Mouse (Mus musculus) granulocyte monocyte progenitor cell, adult 5-6 weeks (primary cell): ENCODE results near the gene Taar7f. TPM values are rescaled to one million over a fixed set of nuclear protein-coding genes. Genes with fewer than 3 reads are reported as not detected.

ENCODE experiments used
- total RNA-seq, 2 experiments: library from RNA; stranded (forward) in 1 of 2; stranded (reverse) in 1 of 2; fragments of 200-712, 200-1000 nt in 1 of 2; fragments of >200 nt in 1 of 2; fragmentation: Nextera tagmentation in 1 of 2; gene quantifications; 2 replicates each; pipeline ENCODE4 v1.2.3; 2014 to 2017

The Taar7f gene
- total RNA-seq, 2 experiments from 2014 or later: not detected

Other genes with a start within 250 kb of the Taar7f start
- gene Vnn3, start 198.0 kb upstream of the Taar7f start, total RNA-seq (2014; fragmentation: Nextera tagmentation): not detected in 2 replicates
- gene Vnn3, start 198.0 kb upstream of the Taar7f start, total RNA-seq (2017): 0.34 TPM in 1 of 2 replicates, not detected in the other
- not detected in 2 replicates for gene Vnn1, start 154.8 kb upstream of the Taar7f start, total RNA-seq (2014; fragmentation: Nextera tagmentation)
- not detected in 2 replicates for gene Vnn1, start 154.8 kb upstream of the Taar7f start, total RNA-seq (2017)
- not detected in 2 replicates for gene Taar1, start 129.2 kb upstream of the Taar7f start, total RNA-seq (2014; fragmentation: Nextera tagmentation)
- gene Taar1, start 129.2 kb upstream of the Taar7f start, total RNA-seq (2017): not detected in 2 replicates
- gene Taar2, start 110.9 kb upstream of the Taar7f start, total RNA-seq (2014; fragmentation: Nextera tagmentation): not detected in 2 replicates
- not detected in 2 replicates for gene Taar2, start 110.9 kb upstream of the Taar7f start, total RNA-seq (2017)
- not detected in 2 replicates for gene Taar3, start 100.0 kb upstream of the Taar7f start, total RNA-seq (2014; fragmentation: Nextera tagmentation)
- gene Taar3, start 100.0 kb upstream of the Taar7f start, total RNA-seq (2017): not detected in 2 replicates
- gene Taar4, start 89.0 kb upstream of the Taar7f start, total RNA-seq (2014; fragmentation: Nextera tagmentation): not detected in 2 replicates
- gene Taar4, start 89.0 kb upstream of the Taar7f start, total RNA-seq (2017): not detected in 2 replicates
- gene Taar5, start 78.8 kb upstream of the Taar7f start, total RNA-seq (2014; fragmentation: Nextera tagmentation): not detected in 2 replicates
- gene Taar5, start 78.8 kb upstream of the Taar7f start, total RNA-seq (2017): not detected in 2 replicates
- not detected in 2 replicates for gene Taar6, start 63.9 kb upstream of the Taar7f start, total RNA-seq (2014; fragmentation: Nextera tagmentation)
- not detected in 2 replicates for gene Taar6, start 63.9 kb upstream of the Taar7f start, total RNA-seq (2017)
- gene Taar7a, start 56.0 kb upstream of the Taar7f start, total RNA-seq (2014; fragmentation: Nextera tagmentation): not detected in 2 replicates
- gene Taar7a, start 56.0 kb upstream of the Taar7f start, total RNA-seq (2017): not detected in 2 replicates
- gene Taar7b, start 49.6 kb upstream of the Taar7f start, total RNA-seq (2014; fragmentation: Nextera tagmentation): not detected in 2 replicates
- not detected in 2 replicates for gene Taar7b, start 49.6 kb upstream of the Taar7f start, total RNA-seq (2017)
- gene Taar7d, start 22.3 kb upstream of the Taar7f start, total RNA-seq (2014; fragmentation: Nextera tagmentation): not detected in 2 replicates
- not detected in 2 replicates for gene Taar7d, start 22.3 kb upstream of the Taar7f start, total RNA-seq (2017)
- gene Taar7e, start 11.9 kb upstream of the Taar7f start, total RNA-seq (2014; fragmentation: Nextera tagmentation): not detected in 2 replicates
- gene Taar7e, start 11.9 kb upstream of the Taar7f start, total RNA-seq (2017): not detected in 2 replicates
- gene Taar8a, start 27.0 kb downstream of the Taar7f start, total RNA-seq (2014; fragmentation: Nextera tagmentation): not detected in 2 replicates
- gene Taar8a, start 27.0 kb downstream of the Taar7f start, total RNA-seq (2017): not detected in 2 replicates
- not detected in 2 replicates for gene Taar8b, start 42.8 kb downstream of the Taar7f start, total RNA-seq (2014; fragmentation: Nextera tagmentation)
- not detected in 2 replicates for gene Taar8b, start 42.8 kb downstream of the Taar7f start, total RNA-seq (2017)
- gene Taar8c, start 52.4 kb downstream of the Taar7f start, total RNA-seq (2014; fragmentation: Nextera tagmentation): not detected in 2 replicates
- gene Taar8c, start 52.4 kb downstream of the Taar7f start, total RNA-seq (2017): not detected in 2 replicates
- not detected in 2 replicates for gene Taar9, start 60.0 kb downstream of the Taar7f start, total RNA-seq (2014; fragmentation: Nextera tagmentation)
- not detected in 2 replicates for gene Taar9, start 60.0 kb downstream of the Taar7f start, total RNA-seq (2017)
- 47.3 and 48.3 TPM in 2 replicates for gene Stx7, start 99.8 kb downstream of the Taar7f start, total RNA-seq (2014; fragmentation: Nextera tagmentation)
- gene Stx7, start 99.8 kb downstream of the Taar7f start, total RNA-seq (2017): 60.2 and 67.6 TPM in 2 replicates
- gene Moxd1, start 174.0 kb downstream of the Taar7f start, total RNA-seq (2014; fragmentation: Nextera tagmentation): not detected in 2 replicates
- gene Moxd1, start 174.0 kb downstream of the Taar7f start, total RNA-seq (2017): not detected in 2 replicates